Mouse (Mus musculus) neural tube, embryonic 11.5 days (tissue): Measurements from ENCODE around the gene Praf2. TPM values are rescaled to one million over a fixed set of nuclear protein-coding genes. Genes with fewer than 3 reads are reported as not detected.

Experiments used
- ATAC-seq: fragments of 200-750 bp; cut with Nextera tagmentation; 2 replicates; pipeline ENCODE4 v1.8.0; 2017; ENCODE audit warnings: moderate number of reproducible peaks, mild to moderate bottlenecking, moderate TSS enrichment, moderate library complexity; ENCODE audit not compliant: insufficient read depth, low FRiP score, low TSS enrichment
- DNase-seq: peaks from one replicate; pipeline ENCODE4 v3.0.0-alpha.2; 2015; ENCODE audit warnings: low spot score
- H3K27ac ChIP-seq: fragments of 300-500 bp; sonication (generic); 2 replicates; pipeline ENCODE4 v1.5.1; 2014; ENCODE audit warnings: low read depth, mild to moderate bottlenecking, low read length
- H3K27me3 ChIP-seq: fragments of 300-500 bp; sonication (generic); 2 replicates; pipeline ENCODE4 v1.6.1; 2014; ENCODE audit warnings: mild to moderate bottlenecking, low read length, mixed read lengths; ENCODE audit not compliant: control insufficient read depth, insufficient read depth
- H3K36me3 ChIP-seq: fragments of 300-500 bp; sonication (generic); 2 replicates; pipeline ENCODE4 v1.6.1; 2014; ENCODE audit warnings: mild to moderate bottlenecking, low read length, moderate library complexity, mixed read lengths; ENCODE audit not compliant: control insufficient read depth, insufficient read depth
- H3K4me1 ChIP-seq: fragments of 300-500 bp; sonication (generic); 2 replicates; pipeline ENCODE4 v1.6.1; 2014; ENCODE audit warnings: low read length, mixed read lengths; ENCODE audit not compliant: control insufficient read depth, insufficient read depth
- H3K4me2 ChIP-seq: fragments of 300-500 bp; sonication (generic); 2 replicates; pipeline ENCODE4 v1.6.1; 2014; ENCODE audit warnings: low read depth, mild to moderate bottlenecking, moderate library complexity
- H3K4me3 ChIP-seq: fragments of 300-500 bp; sonication (generic); 2 replicates; pipeline ENCODE4 v1.5.1; 2014; ENCODE audit warnings: low read depth, low read length
- H3K9ac ChIP-seq: fragments of 300-500 bp; sonication (generic); 2 replicates; pipeline ENCODE4 v1.6.1; 2014; ENCODE audit warnings: mild to moderate bottlenecking, low read length
- H3K9me3 ChIP-seq: fragments of 300-500 bp; sonication (generic); 2 replicates; pipeline ENCODE4 v1.6.1; 2016; ENCODE audit warnings: low read length; ENCODE audit not compliant: control insufficient read depth
- WGBS: fragments of 180-500 bp; shearing (Covaris S2); extraction: QIAGEN DNeasy Blood & Tissue Kit; methylation state at CpG from one replicate; pipeline ENCODE4 v1.1.7; 2014; 5-methylcytosine and 5-hydroxymethylcytosine counted together
- polyA plus RNA-seq: library from polyadenylated mRNA; unstranded; fragments of >200 nt; fragmentation: Nextera tagmentation; extraction: Ambion mirVana; gene quantifications from 2 replicates; pipeline ENCODE4 v1.2.1, GENCODE M21; 2014

The Praf2 gene
- polyA plus RNA-seq, 1 experiment from 2014 or later: 102 TPM

DNA sequence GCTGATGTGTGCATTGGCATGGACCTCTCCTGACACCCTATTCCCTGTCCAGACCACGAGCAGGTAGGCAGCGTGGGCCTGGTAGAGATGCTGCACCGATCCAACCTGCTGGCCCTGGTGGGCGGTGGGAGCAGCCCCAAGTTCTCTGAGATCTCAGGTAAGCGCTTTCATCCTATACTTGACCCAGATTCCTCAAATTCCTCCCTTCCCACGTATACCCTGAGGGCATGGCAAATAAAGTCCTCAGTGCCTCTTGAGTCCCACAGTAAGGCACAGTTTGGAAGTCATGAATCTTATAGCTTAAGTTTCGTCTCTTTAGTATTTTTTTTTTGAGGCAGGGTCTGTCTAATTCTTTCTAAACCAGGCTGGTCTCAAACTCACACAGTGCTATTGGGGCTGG, 4.1 kb upstream of the Praf2 start:
- Histone ChIP-seq H3K27ac (no peak overlapping the region), H3K27me3 (no peaks in the 10 kb centered on the region), H3K4me2 (no peak overlapping the region), H3K4me1 (no peaks in the 10 kb centered on the region), H3K9me3 (no peaks in the 10 kb centered on the region), H3K9ac (no peak overlapping the region), H3K4me3 (no peak overlapping the region), H3K36me3 (no peaks in the 10 kb centered on the region)
- no peak for DNase-seq
- ATAC-seq: no peak
- 84% methylated on average over 7 of the region's 7 CpGs for WGBS

DNA sequence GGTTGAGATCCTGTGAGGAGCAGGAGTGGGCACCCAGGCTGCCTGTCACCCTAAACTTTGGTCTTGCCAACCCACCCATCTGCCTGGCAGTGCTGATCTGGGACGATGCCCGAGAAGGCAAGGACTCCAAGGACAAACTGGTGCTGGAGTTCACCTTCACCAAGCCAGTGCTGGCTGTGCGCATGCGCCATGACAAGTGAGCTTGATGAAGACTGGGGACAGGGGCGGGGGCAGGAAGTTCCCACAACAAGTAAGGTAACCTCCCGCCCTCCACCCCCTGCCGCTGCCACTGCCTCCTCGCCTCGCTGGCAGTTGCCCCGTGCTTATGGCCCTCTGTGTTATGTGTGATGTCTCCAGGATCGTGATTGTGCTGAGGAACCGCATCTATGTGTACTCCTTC, 2.4 kb upstream of the Praf2 start:
- H3K9ac ChIP-seq: no peak overlapping the region
- WGBS: 88% methylated on average over 12 of the region's 12 CpGs

DNA sequence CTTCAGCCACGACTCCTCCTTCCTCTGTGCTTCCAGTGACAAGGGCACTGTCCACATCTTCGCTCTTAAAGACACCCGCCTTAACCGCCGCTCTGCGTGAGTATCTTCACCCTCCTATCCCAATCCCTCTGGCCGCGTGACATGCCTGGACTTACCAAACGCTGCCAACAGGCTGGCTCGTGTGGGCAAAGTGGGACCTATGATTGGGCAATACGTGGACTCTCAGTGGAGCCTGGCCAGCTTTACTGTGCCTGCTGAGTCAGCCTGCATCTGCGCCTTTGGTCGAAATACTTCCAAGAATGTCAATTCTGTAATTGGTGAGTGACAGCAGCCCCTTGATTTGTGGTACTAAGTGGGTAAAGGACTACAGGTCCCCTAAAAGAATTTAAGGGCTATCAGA, 1.1 kb upstream of the Praf2 start:
- 90% methylated on average over 13 of the region's 13 CpGs for WGBS
- Histone ChIP-seq H3K27me3 (no peaks in the 10 kb centered on the region), H3K27ac (no peak overlapping the region)

More for the DNA sequence above, 2.4 kb upstream of the Praf2 start:
- Histone ChIP-seq H3K9me3 (no peaks in the 10 kb centered on the region), H3K4me3 (no peak overlapping the region), H3K27me3 (no peaks in the 10 kb centered on the region), H3K27ac (no peak overlapping the region), H3K4me1 (no peaks in the 10 kb centered on the region), H3K4me2 (no peak overlapping the region), H3K36me3 (no peaks in the 10 kb centered on the region)
- DNase-seq (no peak), ATAC-seq (no peak)

DNA sequence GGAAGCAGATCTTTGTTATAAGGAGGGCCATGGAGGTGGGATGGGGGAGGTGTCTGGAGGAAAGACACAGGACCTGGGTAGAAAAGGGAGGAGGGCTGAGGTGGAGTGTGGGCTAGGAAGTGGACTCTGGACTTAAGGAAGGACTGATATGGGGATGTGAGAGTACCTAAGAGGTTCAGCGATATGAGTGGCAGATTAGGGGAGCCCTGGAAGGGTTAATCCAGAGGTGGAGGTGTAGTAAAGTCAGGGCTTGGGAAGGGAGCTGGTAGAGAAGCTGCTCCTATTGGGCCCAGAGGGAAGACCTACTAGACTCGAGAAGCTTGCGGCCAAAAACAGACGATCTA, 655 bp downstream of the Praf2 start:
- Histone ChIP-seq H3K4me1 (no peaks in the 10 kb centered on the region), H3K4me2 (peak overlapping the region; percentile 55), H3K27me3 (no peaks in the 10 kb centered on the region), H3K27ac (no peak overlapping the region), H3K36me3 (no peaks in the 10 kb centered on the region), H3K9me3 (no peaks in the 10 kb centered on the region), H3K9ac (peak overlapping the region; percentile 41), H3K4me3 (peak overlapping the region; percentile 40)
- no peak for DNase-seq
- peak; percentile 30; the same call in 1 of the 2 replicates for ATAC-seq
- WGBS: 30% methylated on average over 4 of the region's 4 CpGs

More for the DNA sequence above, 1.1 kb upstream of the Praf2 start:
- H3K9me3 ChIP-seq: no peaks in the 10 kb centered on the region
- DNase-seq: no peak
- H3K4me1 ChIP-seq: no peaks in the 10 kb centered on the region
- ATAC-seq: no peak
- H3K4me2 ChIP-seq: no peak overlapping the region
- H3K4me3 ChIP-seq: no peak overlapping the region
- H3K36me3 ChIP-seq: no peaks in the 10 kb centered on the region
- no peak overlapping the region for H3K9ac ChIP-seq

DNA sequence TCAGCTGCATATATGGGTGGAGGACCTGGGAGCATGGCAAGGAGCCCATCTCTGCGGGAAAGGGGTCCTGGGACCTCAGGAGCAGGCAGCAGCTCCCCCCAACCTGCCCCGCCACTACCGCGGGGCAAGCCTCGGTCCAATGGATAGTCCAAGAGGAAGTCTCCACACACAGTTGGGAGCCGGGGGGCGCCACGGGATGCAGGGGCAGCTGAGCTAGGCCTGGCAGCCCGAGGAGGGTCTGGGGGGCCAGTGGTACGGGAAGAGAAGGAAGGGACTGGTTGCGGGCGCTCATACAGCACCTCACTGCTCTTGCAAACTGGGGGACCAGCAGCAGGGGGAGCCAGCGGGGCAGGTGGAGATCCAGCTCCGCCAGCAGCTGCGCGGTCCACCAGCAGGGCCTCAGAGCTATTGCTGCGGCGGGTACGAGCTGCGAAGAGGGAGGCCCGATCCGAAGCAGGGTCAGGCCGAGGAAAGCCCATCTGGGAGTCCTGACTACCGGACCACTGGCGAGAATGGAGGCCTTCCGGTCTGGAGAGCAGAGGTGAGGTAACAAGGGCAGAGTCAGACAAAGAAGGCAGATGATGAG, 5.4 kb downstream of the Praf2 start:
- ATAC-seq (no peak), DNase-seq (peak; percentile 66)
- no peaks in the 10 kb centered on the region for H3K27me3 ChIP-seq
- no peaks in the 10 kb centered on the region for H3K36me3 ChIP-seq
- H3K4me1 ChIP-seq: no peaks in the 10 kb centered on the region
- WGBS: 30% methylated on average over 22 of the region's 26 CpGs
- H3K4me3 ChIP-seq: no peak overlapping the region
- no peak overlapping the region for H3K27ac ChIP-seq
- no peak overlapping the region for H3K9ac ChIP-seq
- no peak overlapping the region for H3K4me2 ChIP-seq
- H3K9me3 ChIP-seq: no peaks in the 10 kb centered on the region

DNA sequence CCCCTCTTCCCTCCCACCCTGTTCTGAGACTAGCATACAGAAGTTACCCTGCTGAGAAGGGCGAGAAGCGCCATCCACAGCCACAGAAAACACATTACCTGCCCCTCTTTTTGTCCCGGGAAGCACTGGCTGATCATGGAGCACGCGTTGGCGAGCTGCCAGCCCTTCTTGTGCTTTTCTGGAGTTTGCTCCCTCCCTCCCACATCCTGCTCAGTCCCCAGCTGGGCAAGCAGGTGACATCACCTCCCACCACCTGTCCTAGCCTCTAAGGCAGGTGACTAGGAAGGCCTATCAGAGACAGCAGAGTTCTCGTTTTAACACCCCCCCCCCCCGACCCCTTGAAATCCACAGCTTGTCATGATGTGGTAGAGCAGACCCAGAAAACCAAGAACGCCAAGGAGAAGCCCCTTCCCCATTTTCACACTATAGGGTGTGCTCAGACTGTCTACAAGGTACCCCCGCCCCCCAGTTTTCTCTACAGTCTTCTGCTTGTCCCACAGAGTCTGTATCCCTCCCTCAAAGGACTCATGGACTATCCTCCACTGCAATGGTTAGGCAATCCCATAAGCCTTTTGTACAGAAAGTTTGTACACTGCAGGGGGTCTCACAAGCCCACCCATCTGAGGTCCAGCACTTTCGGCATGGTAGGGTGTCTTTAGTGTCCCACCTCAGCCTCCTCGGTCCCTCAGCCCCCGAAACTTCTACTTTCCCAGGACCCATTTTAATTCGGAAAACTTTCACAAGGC, 11.3 kb downstream of the Praf2 start:
- Histone ChIP-seq H3K27me3 (no peaks in the 10 kb centered on the region), H3K9ac (no peak overlapping the region), H3K36me3 (no peaks in the 10 kb centered on the region), H3K27ac (no peak overlapping the region), H3K9me3 (no peaks in the 10 kb centered on the region), H3K4me2 (no peak overlapping the region), H3K4me3 (no peak overlapping the region), H3K4me1 (no peaks in the 10 kb centered on the region)
- no peak for DNase-seq
- no peak for ATAC-seq
- WGBS: 76% methylated on average over 14 of the region's 14 CpGs

DNA sequence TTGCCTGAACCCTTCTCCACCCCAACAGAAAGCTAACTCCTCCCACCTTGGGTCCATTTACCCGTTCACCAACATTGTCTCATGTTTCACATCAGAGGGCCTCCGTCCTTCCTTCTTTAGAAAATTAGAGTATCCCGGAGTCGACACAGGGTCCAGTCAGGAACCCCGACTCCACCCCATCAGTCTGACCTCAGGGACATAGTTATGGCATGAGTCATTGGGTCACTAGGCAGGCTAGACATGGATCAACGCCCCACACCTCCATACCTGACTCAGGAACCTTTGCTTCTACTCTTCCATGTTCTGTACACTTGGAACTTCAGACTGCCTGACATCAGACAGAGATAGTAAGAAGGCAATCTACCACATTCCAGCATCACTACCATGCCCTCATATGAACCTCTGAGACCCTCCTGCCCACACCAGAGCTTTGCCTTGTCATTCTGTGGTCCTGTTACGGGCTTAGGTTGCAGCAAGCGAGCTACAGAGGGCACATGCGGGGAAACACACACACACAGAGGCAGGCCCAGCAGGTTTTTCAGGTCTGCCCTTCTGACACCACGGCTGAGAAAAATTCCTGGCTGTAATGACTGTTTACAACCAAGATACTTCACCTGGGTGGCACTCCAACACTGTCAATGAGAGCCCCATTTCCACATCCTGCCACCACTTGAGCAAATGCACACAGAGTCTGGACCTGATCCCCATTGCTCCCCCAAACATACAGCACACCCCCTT, 12.0 kb downstream of the Praf2 start:
- no peaks in the 10 kb centered on the region for H3K4me1 ChIP-seq
- H3K9me3 ChIP-seq: no peaks in the 10 kb centered on the region
- H3K9ac ChIP-seq: no peak overlapping the region
- DNase-seq: no peak
- H3K4me2 ChIP-seq: no peak overlapping the region
- no peak overlapping the region for H3K27ac ChIP-seq
- H3K27me3 ChIP-seq: no peaks in the 10 kb centered on the region
- H3K36me3 ChIP-seq: no peaks in the 10 kb centered on the region
- ATAC-seq: no peak
- WGBS: 70% methylated on average over 10 of the region's 10 CpGs
- no peak overlapping the region for H3K4me3 ChIP-seq

DNA sequence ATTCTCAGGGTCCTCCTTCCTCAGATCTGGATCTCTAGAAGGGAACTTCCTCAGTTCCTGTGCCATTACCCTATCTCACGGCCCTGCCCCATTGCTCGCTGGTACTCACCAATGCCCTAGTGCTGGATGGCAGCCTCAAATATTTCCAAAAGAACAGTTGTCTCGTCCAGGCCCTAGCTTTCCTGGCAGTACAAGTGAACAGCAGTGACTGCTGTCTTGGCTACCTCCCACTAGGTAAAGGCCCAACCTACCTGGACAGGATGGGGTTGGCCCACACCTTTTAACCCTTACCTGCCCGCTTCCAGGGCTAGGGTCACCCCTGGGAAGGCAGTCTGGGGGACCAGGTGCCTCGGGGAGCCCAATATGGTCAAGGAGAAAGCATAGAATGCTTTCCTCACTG, 12.9 kb downstream of the Praf2 start:
- 76% methylated on average over 5 of the region's 5 CpGs for WGBS
- Histone ChIP-seq H3K9me3 (no peaks in the 10 kb centered on the region), H3K27ac (no peak overlapping the region), H3K9ac (no peak overlapping the region), H3K36me3 (no peaks in the 10 kb centered on the region), H3K27me3 (no peaks in the 10 kb centered on the region), H3K4me1 (no peaks in the 10 kb centered on the region), H3K4me3 (no peak overlapping the region), H3K4me2 (no peak overlapping the region)
- DNase-seq (no peak), ATAC-seq (no peak)

DNA sequence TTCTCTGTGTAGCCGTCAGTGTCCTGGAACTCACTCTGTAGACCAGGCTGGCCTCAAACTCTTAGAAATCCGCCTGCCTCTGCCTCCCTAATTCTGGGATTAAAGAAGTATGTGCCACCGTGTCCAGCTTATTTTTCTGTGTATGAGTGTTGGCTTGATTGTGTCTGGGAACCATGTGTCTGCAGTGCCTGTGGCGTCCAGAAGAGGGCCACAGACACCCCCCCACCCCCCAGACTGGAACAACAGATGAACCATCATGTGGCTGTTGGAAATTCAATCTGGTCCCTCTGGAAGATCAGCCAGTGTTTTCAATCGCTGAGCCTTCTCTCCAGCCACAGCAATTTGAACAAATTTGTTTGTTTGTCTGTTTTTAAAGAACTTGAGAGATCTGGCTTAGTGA, 15.2 kb downstream of the Praf2 start:
- H3K36me3 ChIP-seq: no peaks in the 10 kb centered on the region
- no peaks in the 10 kb centered on the region for H3K9me3 ChIP-seq
- H3K27me3 ChIP-seq: no peaks in the 10 kb centered on the region
- H3K4me3 ChIP-seq: no peak overlapping the region
- no peak for DNase-seq
- no peak for ATAC-seq
- no peak overlapping the region for H3K9ac ChIP-seq
- no peak overlapping the region for H3K4me2 ChIP-seq
- 51% methylated on average over 5 of the region's 5 CpGs for WGBS
- no peaks in the 10 kb centered on the region for H3K4me1 ChIP-seq
- no peak overlapping the region for H3K27ac ChIP-seq
